Mouse (Mus musculus) natural killer cell, adult 2 months (primary cell): ENCODE results near the gene Cngb1.

Experiments used
- DNase-seq, 2 experiments: peaks; one replicate each; pipeline ENCODE4 v3.0.0; 2022; ENCODE audit warnings: low spot score in 2 of 2

Cngb1 gene

DNA sequence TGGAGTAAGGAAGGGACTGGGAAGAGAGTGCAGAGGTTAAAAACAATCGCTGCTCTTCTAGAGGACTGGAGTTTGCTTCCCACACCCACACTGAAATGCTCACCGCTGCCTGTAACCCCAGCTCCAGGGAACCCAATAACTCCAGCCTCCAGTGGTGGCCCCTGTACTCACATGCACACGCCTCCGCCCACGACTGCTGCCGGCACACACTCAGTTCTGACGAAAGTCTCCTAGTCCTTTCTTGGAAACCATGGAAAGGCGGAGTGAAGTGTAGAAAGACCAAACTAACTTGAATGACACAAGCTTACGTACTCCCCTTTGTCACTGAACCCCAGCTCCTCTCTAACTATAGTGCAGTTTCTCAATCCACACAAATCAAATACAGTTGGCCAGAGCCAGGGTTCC, 106.4 kb downstream of the Cngb1 start:
- DNase-seq: no peak

DNA sequence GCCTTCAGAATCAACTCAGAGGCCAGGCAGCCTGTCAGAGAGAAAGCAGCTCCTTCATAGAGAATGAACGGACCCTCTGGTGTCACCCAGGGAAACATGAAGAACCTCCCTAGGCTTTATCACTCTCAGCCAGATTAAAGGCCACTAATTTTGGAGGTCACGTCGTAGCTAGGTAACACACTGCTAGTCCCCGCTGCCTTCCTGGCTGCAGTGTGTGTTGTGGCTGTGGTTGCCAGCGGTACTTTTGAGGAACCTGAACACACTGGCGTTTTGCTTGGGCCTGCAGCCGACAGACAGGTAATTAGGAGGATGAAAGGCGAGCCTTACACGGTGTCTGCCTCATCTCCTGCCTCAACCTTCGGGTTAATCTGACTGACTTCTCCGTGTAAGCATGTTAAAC, 110.7 kb downstream of the Cngb1 start:
- no peak for DNase-seq

DNA sequence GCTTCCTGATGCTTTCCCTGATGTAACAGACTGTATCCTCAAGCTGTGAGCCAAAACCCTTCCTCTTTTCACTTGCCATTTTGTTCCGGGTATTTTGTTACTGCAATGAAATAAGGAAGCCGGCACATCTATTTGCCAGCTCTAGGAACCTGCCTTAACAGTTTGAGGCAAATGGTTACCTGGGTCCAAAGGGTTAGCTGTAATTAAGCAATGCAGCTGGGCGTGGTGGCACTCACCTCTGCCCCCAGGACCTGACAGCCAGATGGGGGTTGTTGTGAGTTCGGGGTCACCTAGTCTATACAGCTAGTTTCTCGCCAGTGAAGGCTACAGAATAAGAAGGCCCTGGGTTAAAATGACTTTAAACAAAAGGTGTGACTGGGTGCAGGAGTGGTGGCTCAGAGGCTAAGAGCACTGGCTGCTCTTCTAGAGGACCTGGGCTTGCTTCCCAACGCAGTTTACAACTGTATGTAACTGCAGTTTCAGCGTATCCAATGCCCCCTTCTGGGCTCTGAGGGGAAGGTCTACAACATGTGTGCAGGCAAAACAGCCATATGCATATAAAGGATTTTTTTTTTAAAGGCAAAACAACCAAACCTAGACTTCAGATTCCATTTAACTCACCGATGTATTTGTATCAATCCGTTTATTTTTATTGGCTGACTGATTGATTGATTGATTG, 114.7 kb downstream of the Cngb1 start:
- DNase-seq: no peak
